ENCODE assay signal across 8 mouse cellular contexts in the genomic region with DNA sequence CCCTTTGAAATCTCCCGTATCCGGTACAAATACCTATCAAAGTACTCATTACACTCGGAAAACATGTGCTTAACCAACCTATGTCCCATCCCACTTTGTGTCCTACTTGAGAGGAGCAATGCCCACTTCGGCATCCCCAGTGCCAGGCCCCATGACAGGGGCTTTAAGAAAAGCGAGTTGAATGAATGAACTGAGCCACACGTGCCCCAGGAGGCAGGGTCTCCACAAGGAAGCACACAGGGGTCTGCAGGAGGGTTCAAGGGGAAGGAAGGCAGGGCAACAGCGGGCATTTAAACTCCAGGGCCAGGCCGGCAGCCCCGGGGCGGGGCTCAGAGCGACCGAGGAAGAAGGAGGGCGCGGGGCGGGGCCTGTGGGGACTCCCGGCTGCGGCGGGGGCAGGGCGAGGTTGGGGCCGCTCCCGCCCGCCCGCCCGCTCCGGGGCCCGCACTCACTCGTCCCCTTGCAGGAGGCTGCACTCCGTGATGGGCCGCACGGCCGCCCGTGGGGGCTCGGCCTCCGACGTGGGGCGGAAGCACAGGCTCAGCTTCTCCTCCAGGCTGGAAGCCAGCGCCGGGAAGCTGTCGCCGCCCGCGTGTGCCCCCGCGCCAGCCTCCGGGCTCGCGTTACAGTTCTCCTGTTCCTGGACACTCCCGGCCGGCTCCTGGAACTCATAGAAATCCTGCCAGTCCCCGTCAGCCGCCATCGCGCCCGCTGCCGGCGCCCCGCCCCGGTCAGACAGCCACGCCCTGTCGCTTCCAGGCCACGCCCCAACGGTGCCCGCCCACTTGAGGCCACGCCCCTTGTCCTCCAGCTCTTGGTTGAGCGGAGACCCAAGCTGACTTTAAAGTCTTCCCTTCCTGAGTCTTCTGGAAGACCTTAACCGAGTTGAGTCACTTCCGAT. TPM values are rescaled to one million over a fixed set of nuclear protein-coding genes. Genes with fewer than 3 reads are reported as not detected.
DNase-seq lines count a peak whose midpoint lies in the region; ATAC-seq and TF ChIP-seq lines count a peak whose summit lies in the region.

A gene (minus strand): TSS at position 772 of the 901 bp plus-strand sequence.

- H3K9ac ChIP-seq in MEL (ENCODE audit: control insufficient read depth, low read depth, low read length, poor library complexity, severe bottlenecking), result peak within 1 kb of the TSS; percentile 88
- peak within 1 kb of the TSS; percentile 67 for H3K9ac ChIP-seq in lung, postnatal 0 days (replicated peaks; ENCODE audit: low read depth)

- H3K27me3 ChIP-seq in MEL (ENCODE audit: control insufficient read depth in 1 of 2, insufficient read depth in 2 of 2, low read length in 2 of 2), result no peaks in the 10 kb centered on the region
- H3K27me3 ChIP-seq in hindbrain, embryonic 10.5 days (ENCODE audit: insufficient read depth, poor library complexity, severe bottlenecking), result 0 out of 2 replicates have a peak, but pooled peaks cover 5% of the 10 kb centered on the region
- no peaks in the 10 kb centered on the region for H3K27me3 ChIP-seq in lung, postnatal 0 days (replicated peaks; ENCODE audit: insufficient read depth, low read length)

- peak; percentile 87 for DNase-seq in MEL (ENCODE audit: low read depth, low spot score)
- peak; percentile 94 for DNase-seq in cerebellum, adult 8-10 months
- DNase-seq in hindbrain, embryonic 10.5 days (ENCODE audit: low spot score), result peak; percentile 94
- DNase-seq in layer of hippocampus, adult 9-11 months, result peak; percentile 91
- peak; percentile 91 for DNase-seq in lung, postnatal 0 days (ENCODE audit: low spot score)
- peak; percentile 98 for DNase-seq in ovary, postnatal 14 days (ENCODE audit: low spot score)
- DNase-seq in thymus, postnatal 14 days, result peak; percentile 95

- peak; percentile 68 to 70; a peak in 3 of 4 replicates for TF ChIP-seq POLR2A in MEL (IDR thresholded peaks at IDR 0.05; ENCODE audit: control insufficient read depth in 1 of 2, insufficient read depth in 1 of 2, low read depth in 1 of 2, low read length in 2 of 2, poor library complexity in 1 of 2)

- no peak for TF ChIP-seq RAD21 in MEL (IDR thresholded peaks at IDR 0.05; ENCODE audit: low read depth, low read length)

- H3K4me1 ChIP-seq in MEL (ENCODE audit: control insufficient read depth in 1 of 2, insufficient read depth in 2 of 2, low read length in 2 of 2), result peaks cover 2 to 15% of the 10 kb centered on the region in 2 experiments
- peaks cover 10% of the 10 kb centered on the region for H3K4me1 ChIP-seq in hindbrain, embryonic 10.5 days (replicated peaks)
- H3K4me1 ChIP-seq in lung, postnatal 0 days (ENCODE audit: insufficient read depth, low read depth, low read length), result no peaks in the 10 kb centered on the region; the same call in 1 of the 2 replicates

- ATAC-seq in frontal cortex, adult (ENCODE audit: low TSS enrichment), result peak; percentile 88
- ATAC-seq in lung, postnatal 0 days, result peak; percentile 98

- TF ChIP-seq CTCF in MEL (IDR thresholded peaks at IDR 0.05 in 2 of 3, conservative IDR thresholded peaks at IDR 0.05 in 1 of 3; ENCODE audit: control insufficient read depth in 1 of 3, insufficient read depth in 1 of 3, low read depth in 2 of 3, low read length in 3 of 3, poor library complexity in 1 of 3, severe bottlenecking in 1 of 3), result no peak
- TF ChIP-seq CTCF in lung, postnatal 0 days (IDR thresholded peaks at IDR 0.05), result no peak

- no peaks in the 10 kb centered on the region for H3K9me3 ChIP-seq in MEL (replicated peaks; ENCODE audit: insufficient read depth, low read length)
- H3K9me3 ChIP-seq in hindbrain, embryonic 10.5 days, result no peaks in the 10 kb centered on the region
- no peaks in the 10 kb centered on the region for H3K9me3 ChIP-seq in lung, postnatal 0 days (ENCODE audit: low read length)

- H3K36me3 ChIP-seq in MEL (ENCODE audit: control insufficient read depth in 1 of 2, insufficient read depth in 2 of 2, low read length in 2 of 2), result peaks cover 0 to 15% of the 10 kb centered on the region in 2 experiments; a peak in 2 of 4 replicates
- H3K36me3 ChIP-seq in hindbrain, embryonic 10.5 days, result no peaks in the 10 kb centered on the region
- H3K36me3 ChIP-seq in lung, postnatal 0 days (ENCODE audit: insufficient read depth, low read length), result no peaks in the 10 kb centered on the region

- peaks cover 2% of the 10 kb centered on the region; the same call in 1 of the 2 replicates for H3K79me2 ChIP-seq in MEL (ENCODE audit: control insufficient read depth, insufficient read depth, low read length, poor library complexity)

- no peak for TF ChIP-seq EP300 in MEL (IDR thresholded peaks at IDR 0.05; ENCODE audit: low read depth in 1 of 2, low read length in 2 of 2)
- no peak for TF ChIP-seq EP300 in lung, postnatal 0 days (IDR thresholded peaks at IDR 0.05)

- WGBS in hindbrain, embryonic 10.5 days, result under 1% methylated on average over 65 of the region's 67 CpGs
- WGBS in lung, postnatal 0 days, result 3% methylated on average over 48 of the region's 67 CpGs

- peak within 1 kb of the TSS; percentile 76 to 94 for H3K4me3 ChIP-seq in MEL (ENCODE audit: control insufficient read depth in 1 of 2, insufficient read depth in 1 of 2, low read depth in 2 of 2, low read length in 2 of 2)
- peak within 1 kb of the TSS; percentile 69 for H3K4me3 ChIP-seq in hindbrain, embryonic 10.5 days
- peak within 1 kb of the TSS; percentile 91 for H3K4me3 ChIP-seq in lung, postnatal 0 days (ENCODE audit: low read depth, low read length)

- H3K27ac ChIP-seq in MEL (ENCODE audit: control insufficient read depth, low read depth, low read length), result peak within 1 kb of the TSS; percentile 65
- H3K27ac ChIP-seq in hindbrain, embryonic 10.5 days, result peak within 1 kb of the TSS; percentile 94
- H3K27ac ChIP-seq in lung, postnatal 0 days (ENCODE audit: low read length), result peak within 1 kb of the TSS; percentile 98

- H3K4me2 ChIP-seq in lung, postnatal 0 days (replicated peaks; ENCODE audit: low read depth, low read length), result peak within 1 kb of the TSS; percentile 76

TF ChIP-seq in MEL, 35 proteins besides CTCF, POLR2A, EP300 and RAD21:
- no peak for TF ChIP-seq KAT2A (conservative IDR thresholded peaks at IDR 0.05; ENCODE audit: low read depth, low read length)
- TF ChIP-seq CHD1 (IDR thresholded peaks at IDR 0.05; ENCODE audit: low read depth, low read length), result 0 out of 2 replicates have a peak, but pooled peaks have one; percentile 55
- peak; percentile 37 for TF ChIP-seq NELFE (IDR thresholded peaks at IDR 0.05; ENCODE audit: low read depth, low read length)
- TF ChIP-seq JUND (IDR thresholded peaks at IDR 0.05; ENCODE audit: low read depth, low read length), result no peak
- 0 out of 2 replicates have a peak, but pooled peaks have one; percentile 6 for TF ChIP-seq TCF12 (IDR thresholded peaks at IDR 0.05; ENCODE audit: low read depth, low read length)
- TF ChIP-seq SIN3A (IDR thresholded peaks at IDR 0.05; ENCODE audit: low read length), result peak; percentile 80
- TF ChIP-seq GATA1 (IDR thresholded peaks at IDR 0.05; ENCODE audit: low read depth, low read length), result no peak
- TF ChIP-seq UBTF (IDR thresholded peaks at IDR 0.05; ENCODE audit: borderline replicate concordance, insufficient read depth, low read depth, low read length), result no peak
- TF ChIP-seq MXI1 (IDR thresholded peaks at IDR 0.05; ENCODE audit: low read depth, low read length), result peak; percentile 83
- TF ChIP-seq ZMIZ1 (IDR thresholded peaks at IDR 0.05; ENCODE audit: low read depth, low read length), result no peak
- no peak for TF ChIP-seq GABPA (IDR thresholded peaks at IDR 0.05; ENCODE audit: low read depth, low read length)
- no peak for TF ChIP-seq USF2 (IDR thresholded peaks at IDR 0.05; ENCODE audit: borderline replicate concordance in 1 of 2, insufficient read depth in 1 of 2, low read depth in 1 of 2, low read length in 2 of 2)
- no peak for TF ChIP-seq MYB (IDR thresholded peaks at IDR 0.05; ENCODE audit: low read depth, low read length)
- TF ChIP-seq TBP (IDR thresholded peaks at IDR 0.05; ENCODE audit: low read depth, low read length), result 0 out of 2 replicates have a peak, but pooled peaks have one; percentile 17
- TF ChIP-seq MAX (IDR thresholded peaks at IDR 0.05; ENCODE audit: low read length), result peak; percentile 56
- TF ChIP-seq RCOR1 (IDR thresholded peaks at IDR 0.05; ENCODE audit: low read depth, low read length), result no peak
- TF ChIP-seq ZNF384 (IDR thresholded peaks at IDR 0.05; ENCODE audit: low read depth, low read length), result no peak
- TF ChIP-seq MYC (IDR thresholded peaks at IDR 0.05; ENCODE audit: low read depth, low read length), result 0 out of 2 replicates have a peak, but pooled peaks have one; percentile 30
- 0 out of 2 replicates have a peak, but pooled peaks have one; percentile 48 for TF ChIP-seq ELF1 (IDR thresholded peaks at IDR 0.05; ENCODE audit: low read depth, low read length)
TF ChIP-seq in MEL: peak in this region for 9.

RNA-seq across cellular contexts. Expression of the gene that starts here (rescaled TPM):
- total RNA-seq in MEL (2012; rRNA removed), result 11.7 and 11.9 TPM in 2 replicates
- 10 to 100 TPM in 1 of 2 experiments, not detected in 1; 17.4 TPM for polyA plus RNA-seq in MEL (2012; ENCODE audit: insufficient read depth in 1 of 2, insufficient read length in 2 of 2, low read depth in 1 of 2, low replicate concordance in 2 of 2, missing spikeins in 1 of 2)
- polyA plus RNA-seq in hindbrain, embryonic 10.5 days (2016; fragmentation: Nextera tagmentation; extraction: Ambion mirVana), result 37.9 and 51.1 TPM in 2 replicates
- polyA plus RNA-seq in lung, postnatal 0 days (2015; fragmentation: Nextera tagmentation; extraction: Ambion mirVana), result 39.2 and 39.6 TPM in 2 replicates

Comparison
In these comparisons a context has a peak if more than half of its experiments do, and no peak if none do; other contexts are left out.
1. Peak in every context shown above with its lines: DNase-seq, ATAC-seq, H3K4me3 ChIP-seq and H3K27ac ChIP-seq.